Mouse (Mus musculus): ENCODE results near the gene Relb.
"Not testable (repeated sequence)": the region's sequence is repeated elsewhere in the genome, so short reads cannot be mapped to it uniquely, and the experiment has no call there.

Gene Relb

DNA sequence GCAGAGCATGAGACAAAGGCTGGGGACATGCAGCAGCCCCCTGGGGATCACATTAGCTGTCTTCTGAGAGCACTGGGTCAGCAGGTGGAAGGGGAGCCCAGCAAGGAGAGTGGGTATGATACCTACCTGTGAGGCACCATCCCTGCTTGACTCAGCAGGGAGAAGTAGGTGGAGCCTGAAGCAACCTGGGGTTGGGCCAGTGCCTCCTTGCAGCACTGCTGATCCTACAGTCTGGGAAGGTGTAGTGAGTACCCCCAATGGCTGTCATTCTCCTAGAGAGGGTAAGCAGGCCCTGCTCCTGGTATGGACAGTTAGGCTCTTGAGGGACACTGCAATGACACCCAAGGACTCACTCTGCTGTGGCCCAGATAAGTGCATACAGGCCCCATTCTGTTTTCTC, 3.0 kb upstream of the Relb start:
- no peak for DNase-seq (ENCODE audit: low spot score)

DNA sequence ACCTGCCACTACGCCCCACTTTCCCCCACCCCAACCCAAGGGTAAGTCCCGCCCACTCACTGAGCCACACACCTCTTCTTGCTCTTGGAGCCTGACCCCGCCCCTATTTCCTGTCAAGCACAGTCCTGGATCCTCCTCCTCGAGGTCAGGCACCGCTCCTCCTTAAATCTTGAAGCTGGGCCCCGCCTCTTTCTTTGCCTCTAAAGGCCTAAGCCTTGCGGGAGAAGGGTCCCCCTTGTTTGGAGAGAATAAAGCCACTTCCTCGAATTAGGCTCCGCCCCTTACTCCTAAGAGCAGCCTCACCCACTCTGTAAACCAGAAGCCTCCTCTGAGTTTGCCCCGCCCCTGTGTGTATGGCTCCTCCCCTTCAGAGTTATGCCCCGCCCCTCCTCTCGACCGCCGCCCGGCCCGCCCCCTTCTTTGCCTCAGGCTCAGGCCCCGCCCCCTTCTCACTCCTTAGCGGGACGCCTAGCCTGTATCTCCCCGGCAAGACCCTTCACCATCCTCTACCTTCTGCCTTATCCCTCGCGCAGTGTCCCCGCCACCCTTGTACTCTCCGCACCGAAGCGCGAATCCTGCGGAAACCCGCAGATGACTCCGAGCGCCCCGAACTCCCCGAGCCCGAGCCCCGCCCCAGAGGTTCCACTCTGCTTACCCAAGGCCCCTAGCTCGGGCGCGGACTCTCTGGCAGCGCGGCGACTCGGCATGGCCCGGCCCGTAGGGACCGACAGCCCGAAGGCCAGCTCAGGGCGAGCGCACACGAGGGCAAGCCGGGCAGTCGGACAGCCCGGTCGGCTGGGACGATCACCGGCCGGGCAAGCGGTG, 490 bp downstream of the Relb start:
- DNase-seq (ENCODE audit: low spot score) = peak; percentile 99

DNA sequence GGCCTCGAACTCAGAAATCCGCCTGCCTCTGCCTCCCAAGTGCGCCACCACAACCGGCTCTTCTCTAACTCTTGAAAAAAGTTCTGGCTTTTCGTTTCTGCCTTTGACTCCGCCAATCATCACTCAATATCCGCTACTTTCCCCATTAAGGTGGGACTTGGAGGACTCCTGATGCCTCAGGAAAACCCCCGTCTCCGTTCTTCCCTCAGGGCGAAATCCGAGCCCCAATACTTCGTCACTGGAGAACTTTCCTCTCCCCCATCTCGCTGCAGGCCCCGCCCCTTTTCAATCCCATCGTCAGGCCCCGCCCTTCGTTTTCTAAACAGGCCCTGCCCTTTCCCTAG, 1.1 kb downstream of the Relb start:
- DNase-seq (ENCODE audit: low spot score) = no peak

DNA sequence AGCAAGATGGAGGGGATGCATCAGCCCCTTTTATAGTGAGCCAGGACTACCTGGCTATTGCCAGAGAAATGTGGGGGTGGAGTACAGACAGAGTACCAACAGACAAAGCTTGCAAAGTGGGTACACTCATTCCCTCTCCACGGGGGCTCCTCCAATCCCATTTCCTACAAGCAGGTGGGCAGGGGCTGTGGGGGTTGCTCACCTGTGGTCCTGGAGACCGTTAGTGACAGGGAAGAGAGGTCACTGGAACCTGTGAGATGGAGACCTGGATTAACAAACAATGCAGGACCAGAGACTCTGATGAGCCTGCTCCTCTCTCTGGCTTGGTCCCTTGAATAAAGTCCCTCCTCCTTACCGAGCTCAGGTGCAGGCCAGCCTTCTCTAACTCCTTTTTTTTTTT, 1.5 kb downstream of the Relb start:
- DNase-seq (ENCODE audit: low spot score) = no peak

DNA sequence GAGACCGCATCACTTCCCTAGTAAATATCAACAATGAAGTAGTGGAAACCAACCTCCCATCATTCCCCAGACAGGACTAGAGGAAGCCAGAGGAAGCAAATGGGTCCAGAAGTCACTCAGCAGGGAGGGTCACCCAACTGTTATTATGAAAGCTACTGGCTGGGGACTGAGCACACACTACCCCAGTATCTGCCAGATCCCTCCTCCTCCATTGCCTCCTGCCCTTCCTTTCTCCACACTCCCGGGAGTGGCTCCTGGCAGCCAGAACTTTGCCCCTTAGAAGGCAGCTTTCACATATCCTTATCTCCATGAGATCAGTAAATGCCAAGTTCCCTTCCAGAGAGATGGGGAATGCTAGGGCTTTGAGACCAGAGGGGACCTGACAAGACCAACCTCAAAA, 5.8 kb downstream of the Relb start:
- DNase-seq (ENCODE audit: low spot score) = no peak

DNA sequence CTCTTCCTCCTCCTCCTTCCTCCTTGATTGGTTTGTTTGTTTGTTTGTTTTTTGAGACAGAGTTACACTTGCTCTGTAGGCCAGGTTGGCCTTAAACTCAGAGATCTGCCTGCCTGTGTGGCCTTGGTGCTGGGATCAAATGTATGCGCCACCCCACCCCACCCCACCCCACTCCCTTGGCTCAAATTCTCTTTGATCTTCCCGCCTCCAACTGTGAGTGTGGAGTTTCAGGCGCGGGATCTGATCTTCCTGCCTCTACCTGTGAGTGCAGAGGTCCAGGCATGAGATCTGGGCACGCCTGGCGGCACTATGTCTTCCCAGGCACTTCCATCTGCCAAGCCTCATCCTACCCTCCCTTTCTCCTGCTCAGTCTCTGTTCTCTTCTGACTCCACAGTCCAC, 7.0 kb downstream of the Relb start:
- no peak for DNase-seq (ENCODE audit: low spot score)

DNA sequence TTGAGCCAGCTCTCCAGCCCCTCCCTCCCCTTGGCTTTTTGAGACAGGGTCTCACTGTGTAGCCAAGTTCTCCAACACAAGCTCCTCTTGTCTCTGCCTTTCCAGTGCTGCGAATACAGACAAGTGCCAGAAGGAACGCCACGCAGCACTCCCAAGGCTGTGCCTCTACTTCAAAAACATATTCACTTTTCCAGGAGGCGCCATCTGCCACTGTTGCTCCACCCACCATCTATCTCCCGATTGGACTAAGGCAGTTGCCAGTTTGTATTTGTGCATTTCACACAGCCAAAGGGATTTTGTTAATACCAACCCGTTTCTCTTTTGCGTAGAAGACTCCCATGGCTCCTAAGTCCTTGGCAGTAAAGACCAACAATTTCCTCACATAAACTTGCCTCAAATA, 8.4 kb downstream of the Relb start:
- no peak for DNase-seq (ENCODE audit: low spot score)

DNA sequence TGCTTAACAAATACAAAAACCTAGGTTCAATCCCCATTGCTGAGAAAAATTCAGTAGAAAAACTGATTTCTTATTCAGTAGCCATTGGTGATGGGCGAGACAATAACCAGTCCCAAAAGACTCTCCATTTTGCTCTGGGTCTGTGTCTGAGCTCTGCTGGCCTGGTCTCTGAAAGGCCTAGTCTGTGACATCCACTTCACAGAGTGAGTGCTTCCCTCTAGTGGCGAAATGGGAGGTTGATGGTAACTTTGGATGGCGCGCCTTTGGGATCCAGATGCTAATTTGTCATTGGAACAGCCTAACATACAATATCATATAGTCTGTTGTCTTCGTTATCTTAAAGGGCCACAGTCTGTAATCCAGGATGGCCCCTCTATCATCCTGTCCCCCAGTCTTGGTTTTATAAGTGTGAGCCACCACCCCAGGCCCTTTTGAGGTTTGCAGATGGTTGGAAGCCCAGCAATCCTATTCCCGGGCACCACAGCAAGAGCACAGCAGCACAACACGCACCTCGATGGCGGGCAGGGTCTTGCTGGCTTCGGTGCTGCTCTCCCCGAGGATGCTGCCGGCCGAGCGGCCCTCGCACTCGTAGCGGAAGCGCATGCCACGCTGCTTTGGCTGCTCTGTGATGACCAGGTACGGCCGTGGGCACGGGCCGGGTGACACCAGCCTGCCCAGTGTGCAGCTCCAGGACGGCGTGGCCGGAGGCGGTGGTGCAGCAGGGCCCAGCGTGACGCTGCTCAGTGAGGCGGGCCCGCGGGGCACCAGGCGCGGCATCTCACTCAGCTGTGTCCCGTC, 10.0 kb downstream of the Relb start:
- DNase-seq (ENCODE audit: low spot score) = peak; percentile 63

DNA sequence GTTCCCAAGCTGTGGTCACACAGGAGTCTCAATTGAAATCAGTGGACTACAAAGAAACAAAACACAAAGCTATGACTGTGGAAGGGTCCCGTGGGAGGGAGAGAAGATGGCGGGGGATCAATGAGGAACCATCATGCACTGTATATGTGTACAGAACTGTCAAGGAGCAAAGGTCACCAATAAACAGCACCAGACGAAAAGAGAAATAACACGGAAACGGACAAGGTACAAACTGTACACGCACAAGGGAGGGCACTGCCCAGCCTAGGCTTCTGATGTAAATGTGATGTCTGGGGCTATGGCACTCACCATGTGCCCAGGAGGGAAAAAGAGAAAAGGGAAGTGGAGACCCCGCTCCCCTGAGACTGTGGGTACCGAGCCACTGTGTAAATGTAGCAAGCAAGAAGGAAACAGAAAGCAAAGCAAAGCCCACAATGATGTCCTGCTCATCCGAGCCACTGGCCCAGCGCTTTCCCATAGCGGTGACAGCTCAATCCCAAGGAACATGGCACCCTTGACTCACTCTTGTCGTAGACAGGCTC, 14.1 kb downstream of the Relb start:
- no peak for DNase-seq (ENCODE audit: low spot score)

DNA sequence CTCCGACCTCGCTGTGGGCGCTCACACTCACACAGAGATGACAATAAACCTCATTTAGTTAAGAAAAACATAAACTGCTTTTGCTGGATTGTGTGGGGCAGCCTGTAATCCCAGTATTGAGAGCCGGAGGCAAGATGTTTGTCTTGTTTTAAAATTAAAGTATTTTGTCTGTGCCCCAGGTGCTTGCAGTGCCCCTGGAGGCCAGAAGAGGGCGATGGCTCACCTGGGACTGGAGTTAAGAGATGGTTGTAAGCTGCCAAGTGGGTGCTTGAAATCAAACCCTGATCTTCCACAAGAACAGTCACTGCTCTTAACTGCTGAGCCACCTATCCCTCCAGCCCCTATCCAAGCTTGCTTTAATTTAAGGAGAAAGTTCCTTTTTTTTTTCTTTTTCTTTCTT, 18.3 kb downstream of the Relb start:
- DNase-seq (ENCODE audit: low spot score) = no peak

DNA sequence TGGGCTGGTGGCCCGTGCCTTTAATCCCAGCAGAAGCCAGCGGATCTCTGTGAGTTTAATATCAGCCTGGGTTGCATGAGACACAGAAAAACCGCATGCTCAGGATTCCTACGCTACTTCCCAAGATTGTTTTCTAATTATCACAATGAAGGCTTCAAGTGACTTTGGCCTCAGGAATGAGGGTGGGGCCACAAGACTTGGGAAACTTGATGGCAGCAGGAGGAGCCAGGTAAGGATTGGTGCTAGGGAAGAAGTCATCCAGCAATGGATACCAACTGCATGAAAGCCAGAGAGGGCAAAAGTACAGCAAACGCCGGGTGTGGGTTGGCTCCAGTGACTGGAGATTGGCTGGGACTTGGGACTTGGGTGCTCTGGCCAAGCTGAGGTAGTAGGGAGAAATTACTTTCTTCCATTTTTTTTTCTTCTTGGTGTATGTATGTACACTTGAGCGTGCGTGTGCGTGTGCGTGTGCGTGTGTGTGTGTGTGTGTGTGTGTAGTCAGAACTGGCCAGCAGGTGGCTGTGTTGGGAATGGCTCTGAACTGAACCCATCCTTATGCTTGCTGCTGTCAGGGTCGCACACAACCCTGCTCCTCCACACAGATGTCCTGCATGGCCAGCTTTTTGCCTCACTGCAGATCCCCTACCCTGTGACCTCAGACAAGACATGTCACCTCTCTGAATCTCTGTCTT, 19.5 kb downstream of the Relb start:
- DNase-seq (ENCODE audit: low spot score) = no peak

DNA sequence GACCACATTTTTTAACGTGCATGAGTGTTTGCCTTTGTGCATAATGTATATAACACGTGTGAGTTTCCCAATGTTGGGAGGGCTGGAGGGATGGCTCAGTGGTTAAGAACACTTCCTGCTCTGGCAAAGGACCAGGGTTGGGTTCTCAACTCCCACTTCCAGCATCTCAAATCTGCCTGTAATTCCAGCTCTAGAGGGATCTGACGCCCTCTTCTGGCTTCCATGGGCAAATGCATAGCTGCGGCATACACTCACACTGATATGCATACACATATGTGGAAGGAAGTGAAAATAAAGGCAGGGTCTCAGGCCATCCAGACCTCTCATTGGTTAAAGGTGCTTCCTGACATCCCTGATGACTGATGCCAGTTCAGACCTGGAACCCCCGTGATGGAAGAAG, 21.9 kb downstream of the Relb start:
- DNase-seq (ENCODE audit: low spot score) = no peak

DNA sequence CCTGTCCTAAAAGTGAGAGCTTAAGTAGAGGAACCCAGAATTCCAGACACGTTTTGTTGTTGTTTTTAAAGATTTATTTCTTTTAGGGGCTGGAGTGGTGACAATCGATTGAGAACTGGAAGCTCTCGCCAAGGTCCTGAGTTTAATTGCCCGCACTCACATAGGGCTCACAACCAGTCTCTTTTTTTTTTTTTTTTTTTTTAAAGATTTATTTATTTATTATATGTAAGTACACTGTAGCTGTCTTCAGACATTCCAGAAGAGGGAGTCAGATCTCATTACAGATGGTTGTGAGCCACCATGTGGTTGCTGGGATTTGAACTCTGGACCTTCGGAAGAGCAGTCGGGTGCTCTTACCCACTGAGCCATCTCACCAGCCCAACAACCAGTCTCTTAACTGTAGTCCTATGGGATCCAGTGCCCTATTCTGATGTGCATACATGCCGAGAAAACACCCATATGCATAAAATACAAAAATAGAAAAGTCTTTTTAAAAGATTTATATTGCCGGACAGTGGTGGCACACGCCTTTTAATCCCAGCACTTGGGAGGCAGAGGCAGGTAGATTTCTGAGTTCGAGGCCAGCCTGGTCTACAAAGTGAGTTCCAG, 24.5 kb downstream of the Relb start:
- DNase-seq (ENCODE audit: low spot score) = not testable (repeated sequence)

DNA sequence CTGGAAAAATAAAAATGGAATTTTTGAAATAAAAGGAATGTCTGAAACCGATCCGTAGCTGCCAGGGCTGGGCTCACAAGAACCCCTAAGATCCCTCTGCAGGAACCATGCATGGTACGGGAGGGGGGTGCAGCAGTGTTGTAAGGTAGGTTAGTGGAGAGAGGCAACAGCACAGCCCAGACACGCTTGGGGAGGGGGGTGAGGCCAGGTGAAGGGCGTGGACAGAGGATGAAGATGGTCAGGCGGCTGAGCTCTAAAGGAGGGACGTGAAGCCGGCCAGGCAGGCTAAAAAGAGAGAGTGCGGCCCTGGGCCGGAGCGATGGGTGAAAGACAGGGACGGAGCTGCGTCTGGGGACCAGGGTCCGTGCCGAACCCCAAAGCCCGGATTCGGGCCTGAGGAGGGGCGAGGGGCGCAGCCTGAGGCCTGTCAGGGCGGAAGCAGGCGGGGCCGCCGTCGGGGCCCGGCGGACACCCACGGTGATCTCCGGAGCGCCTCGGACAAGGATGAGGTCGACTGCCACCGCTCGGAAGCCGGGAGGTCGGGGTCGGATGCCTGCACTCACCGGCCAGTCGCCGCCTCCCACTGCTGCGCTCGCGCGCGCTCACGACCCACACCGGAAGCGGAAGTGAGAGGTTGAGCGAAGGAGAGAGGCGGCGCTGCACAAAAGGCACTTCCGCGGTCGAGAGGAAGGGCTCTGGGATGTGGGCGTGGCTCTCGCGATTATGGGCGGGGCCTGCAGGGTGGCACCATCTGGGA, 25.2 kb downstream of the Relb start, which contains the start of gene Clasrp:
Clasrp (minus strand) TSS at position 638 of the 757 bp plus-strand sequence.
- DNase-seq (ENCODE audit: low spot score) = peak; percentile 93

DNA sequence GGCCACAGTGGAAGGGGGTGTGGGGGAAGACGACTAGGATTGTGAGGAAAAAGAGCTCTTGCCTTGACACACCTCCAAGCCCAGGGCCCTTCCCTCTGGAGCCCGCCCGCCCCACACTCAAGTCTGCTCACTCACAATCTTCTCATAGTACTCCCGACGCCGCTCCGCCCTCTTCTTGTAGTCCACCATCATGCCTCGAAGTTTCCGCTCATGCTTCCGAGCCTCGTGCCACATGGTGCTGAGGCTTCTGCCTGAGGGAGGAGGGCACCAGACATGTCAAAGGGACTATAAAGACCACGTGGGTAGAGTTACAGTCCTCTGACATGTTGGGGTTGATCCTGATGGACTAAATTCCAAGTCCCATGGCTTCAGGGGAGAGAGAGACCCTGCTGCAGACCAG, 26.2 kb downstream of the Relb start:
- DNase-seq (ENCODE audit: low spot score) = no peak

DNA sequence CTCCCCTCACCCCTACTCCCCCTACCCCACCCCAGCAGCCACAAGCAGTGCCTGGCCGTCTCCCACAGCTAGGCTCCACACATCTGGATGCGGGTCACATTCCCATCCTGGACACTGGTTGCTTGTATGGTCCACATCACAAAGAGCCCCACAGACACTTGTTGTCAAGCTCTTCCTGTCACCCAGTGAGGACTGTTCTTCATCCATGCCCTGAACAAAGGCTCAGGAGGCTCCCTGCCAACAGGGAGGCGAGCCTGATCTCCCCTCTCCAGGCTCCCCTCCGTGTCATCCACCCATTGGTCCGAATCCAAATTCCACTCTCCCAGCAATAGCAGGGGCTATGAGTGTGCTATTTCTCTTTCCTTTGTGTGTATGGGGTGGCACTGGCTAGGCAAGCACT, 28.7 kb downstream of the Relb start:
- DNase-seq (ENCODE audit: low spot score) = no peak

DNA sequence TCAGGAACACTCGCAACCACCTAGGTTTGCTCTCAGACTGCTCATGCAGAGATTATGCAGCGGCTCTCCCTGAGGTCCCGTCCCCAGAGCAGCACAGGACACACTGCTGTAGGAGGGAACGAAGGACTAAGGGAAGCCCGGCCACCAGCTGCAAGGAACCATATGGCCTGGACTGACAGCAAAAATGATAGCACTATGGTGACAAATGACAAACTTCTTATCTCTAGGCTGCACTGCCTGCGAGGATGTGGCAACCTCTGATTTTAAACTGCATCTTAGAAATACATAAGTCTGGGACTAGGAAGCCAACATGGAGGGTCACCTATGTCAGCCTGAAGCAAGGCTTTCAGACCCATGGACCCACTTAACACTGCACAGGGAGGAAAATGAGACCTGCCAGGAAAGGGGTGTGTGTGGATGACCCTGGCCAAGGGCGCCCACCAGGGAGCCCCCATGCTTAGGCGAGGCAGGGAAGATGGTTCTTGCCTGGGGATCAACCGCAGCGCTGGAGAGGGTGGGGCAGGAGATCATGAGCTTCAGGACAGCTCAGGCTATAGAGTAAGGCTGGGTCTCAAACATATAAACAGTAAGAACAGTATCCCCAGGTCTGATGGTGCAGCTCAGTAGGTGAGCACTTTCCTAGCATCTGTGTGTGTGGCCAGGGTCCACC, 36.0 kb downstream of the Relb start:
- no peak for DNase-seq (ENCODE audit: low spot score)

DNA sequence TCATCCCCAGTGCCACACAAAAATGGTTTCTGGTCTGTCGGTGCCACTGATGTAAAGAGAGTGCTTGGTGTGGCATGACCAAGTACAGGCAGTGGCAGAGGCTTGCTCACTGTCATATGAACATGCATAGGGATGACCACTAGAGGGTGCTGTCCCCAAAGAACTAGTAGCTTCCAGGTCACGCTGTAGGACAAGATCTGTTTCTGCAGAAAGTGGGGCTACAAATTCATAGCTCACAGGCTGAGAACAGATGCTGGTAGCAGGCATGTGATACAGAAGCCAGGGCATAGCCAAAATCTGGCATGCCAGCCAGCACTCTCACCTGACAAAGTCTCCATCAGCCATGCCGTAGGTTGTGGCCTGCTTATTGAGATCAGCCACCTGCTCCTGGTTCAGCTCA, 39.3 kb downstream of the Relb start:
- DNase-seq (ENCODE audit: low spot score) = peak; percentile 59

DNA sequence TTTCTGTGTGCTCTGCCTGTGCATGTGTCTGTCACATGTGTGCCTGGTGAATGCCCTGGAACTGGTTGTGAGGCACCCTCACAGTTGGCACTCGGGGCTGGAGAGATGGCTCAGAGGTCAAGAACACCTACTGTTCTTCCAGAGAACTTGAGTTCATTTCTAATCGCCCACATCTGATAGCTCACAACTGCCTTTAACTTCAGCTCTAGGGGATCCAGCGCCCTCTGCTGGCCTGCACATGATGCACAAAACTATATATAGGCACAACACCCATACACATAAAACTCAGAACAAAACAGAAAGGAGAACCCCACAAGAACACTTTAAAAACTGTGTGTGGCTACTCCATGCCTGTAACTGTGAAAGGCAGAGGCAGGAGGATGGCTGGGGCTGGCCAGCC, 40.0 kb downstream of the Relb start:
- peak; percentile 37 for DNase-seq (ENCODE audit: low spot score)

DNA sequence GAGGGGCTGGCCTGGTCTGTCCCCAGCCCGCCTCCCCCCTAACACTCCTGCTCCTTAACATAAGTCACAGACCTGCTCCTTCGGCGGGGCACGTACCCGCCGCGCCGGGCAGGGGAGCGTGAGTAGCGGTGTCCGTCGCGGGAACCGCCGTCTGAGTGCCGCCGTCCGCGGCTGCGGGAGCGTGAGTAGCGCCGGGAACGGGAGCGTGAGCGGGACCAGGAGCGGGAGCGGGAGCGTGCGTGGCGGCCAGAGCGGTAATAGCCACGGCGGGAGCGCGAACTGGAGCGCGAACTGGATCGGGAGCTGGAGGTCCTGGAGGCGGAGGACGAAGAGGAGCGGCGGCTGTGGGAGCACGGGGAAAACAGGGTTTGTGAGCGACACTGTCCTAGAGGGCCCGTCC, 43.0 kb downstream of the Relb start:
- DNase-seq (ENCODE audit: low spot score) = no peak

DNA sequence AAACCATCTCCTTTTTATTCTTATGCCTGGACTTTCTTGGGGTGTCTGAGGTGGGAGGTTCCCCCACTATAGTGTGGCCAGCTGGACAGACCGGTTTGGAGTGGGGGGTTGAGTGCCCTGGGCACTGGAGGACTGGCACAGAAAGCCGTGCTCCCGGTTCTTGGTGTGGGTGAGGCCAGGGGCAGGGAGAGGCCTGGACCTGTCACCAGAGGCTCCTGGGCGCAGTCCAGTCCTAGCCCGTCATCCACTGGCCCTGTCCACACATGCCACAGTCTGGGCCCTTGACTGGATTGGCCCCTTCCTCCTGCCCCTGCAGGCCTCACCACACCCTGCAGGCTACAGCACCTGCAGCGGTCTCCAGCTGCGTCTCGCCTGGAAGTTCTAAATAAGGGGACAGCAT, 48.6 kb downstream of the Relb start:
- no peak for DNase-seq (ENCODE audit: low spot score)
